Mouse (Mus musculus) liver, postnatal 0 days (tissue): ENCODE results near the gene Clcf1. TPM values are rescaled to one million over a fixed set of nuclear protein-coding genes. Genes with fewer than 3 reads are reported as not detected.

Experiments used
- ATAC-seq: fragments of 200-750 bp; cut with Nextera tagmentation; 2 replicates; pipeline ENCODE4 v1.8.0; 2017; ENCODE audit warnings: mild to moderate bottlenecking, moderate library complexity
- DNase-seq: peaks from one replicate; pipeline ENCODE4 v3.0.0-alpha.2; 2016
- H3K27ac ChIP-seq: fragments of 300-500 bp; sonication (generic); 2 replicates; pipeline ENCODE4 v1.5.1; 2014; ENCODE audit warnings: antibody characterized with exemption, moderate library complexity, mild to moderate bottlenecking, low read depth
- H3K27me3 ChIP-seq: fragments of 300-500 bp; sonication (generic); 2 replicates; pipeline ENCODE4 v1.6.1; 2014; ENCODE audit warnings: low read length, control low read depth, mixed read lengths; ENCODE audit not compliant: insufficient read depth
- H3K36me3 ChIP-seq: fragments of 300-500 bp; sonication (generic); replicated peaks from 2 replicates; pipeline ENCODE4 v1.6.1; 2014; ENCODE audit warnings: mild to moderate bottlenecking, control low read depth, low read length, moderate library complexity, mixed read lengths; ENCODE audit not compliant: insufficient read depth
- H3K4me1 ChIP-seq: fragments of 300-500 bp; sonication (generic); 2 replicates; pipeline ENCODE4 v1.6.1; 2014; ENCODE audit warnings: antibody characterized with exemption, mild to moderate bottlenecking, control low read depth; ENCODE audit not compliant: insufficient read depth
- H3K4me2 ChIP-seq: fragments of 300-500 bp; sonication (generic); 2 replicates; pipeline ENCODE4 v1.6.1; 2014; ENCODE audit warnings: low read depth, mild to moderate bottlenecking, low read length, moderate library complexity, mixed read lengths
- H3K4me3 ChIP-seq: fragments of 300-500 bp; sonication (generic); 2 replicates; pipeline ENCODE4 v1.5.1; 2014; ENCODE audit warnings: low read depth, low read length
- H3K9ac ChIP-seq: fragments of 300-500 bp; sonication (generic); replicated peaks from 2 replicates; pipeline ENCODE4 v1.6.1; 2014; ENCODE audit warnings: mild to moderate bottlenecking, moderate library complexity
- H3K9me3 ChIP-seq: fragments of 300-500 bp; sonication (generic); 2 replicates; pipeline ENCODE4 v1.6.1; 2016; ENCODE audit warnings: mild to moderate bottlenecking, control low read depth, low read length, mixed read lengths
- CTCF ChIP-seq: sonication (generic); IDR thresholded peaks from 2 replicates; pipeline ENCODE4 v1.5.1; 2016; ENCODE audit warnings: antibody characterized with exemption, low read depth
- EP300 ChIP-seq: IDR thresholded peaks from 2 replicates; pipeline ENCODE4 v1.6.1; 2016; ENCODE audit warnings: antibody characterized with exemption, low read depth, mild to moderate bottlenecking
- WGBS: fragments of 180-500 bp; shearing (Covaris S2); extraction: QIAGEN DNeasy Blood & Tissue Kit; methylation state at CpG from one replicate; pipeline ENCODE4 v1.1.7; 2014; ENCODE audit not compliant: insufficient replicate concordance; 5-methylcytosine and 5-hydroxymethylcytosine counted together
- polyA plus RNA-seq: library from polyadenylated mRNA; unstranded; fragments of >200 nt; fragmentation: Nextera tagmentation; extraction: Ambion mirVana; gene quantifications from 2 replicates; pipeline ENCODE4 v1.2.1, GENCODE M21; 2015

Clcf1 gene
- polyA plus RNA-seq, 1 experiment from 2014 or later, result 1.1 TPM

DNA sequence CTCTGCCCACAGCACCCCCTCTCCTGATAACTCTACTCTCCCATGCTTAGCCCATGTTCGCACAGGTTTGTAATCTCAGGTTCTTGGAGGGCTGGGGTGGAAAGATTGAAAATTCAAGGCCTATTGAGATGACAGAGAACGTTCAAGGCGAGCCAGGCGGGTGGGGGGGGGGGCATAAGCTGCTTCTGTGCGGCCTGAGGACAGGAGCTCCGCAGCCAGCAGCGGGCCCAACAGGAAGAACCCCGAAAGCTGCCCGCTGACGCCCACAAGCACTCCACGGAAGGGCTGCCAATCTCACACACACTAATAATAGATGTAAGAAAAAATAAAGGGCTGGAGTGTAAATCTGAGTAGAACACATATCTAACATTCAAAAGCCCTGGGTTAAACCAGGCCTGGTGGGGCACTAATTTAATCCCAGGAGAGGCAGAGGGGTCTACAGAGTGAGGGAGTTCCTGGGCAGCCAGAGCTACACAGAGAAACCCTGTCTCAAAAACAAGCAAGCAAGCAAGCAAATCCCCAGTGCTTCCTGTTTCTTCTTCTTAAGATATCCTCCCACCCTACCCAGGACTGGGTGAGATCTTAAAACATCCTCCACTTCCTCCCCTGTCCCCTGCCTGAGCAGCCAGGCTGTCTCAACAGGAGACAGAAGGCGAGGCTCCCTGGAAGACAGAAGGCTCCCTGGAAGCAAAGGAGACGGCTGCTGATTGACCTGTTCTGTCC lies 10.3 kb upstream of the Clcf1 start:
- DNase-seq, result no peak

DNA sequence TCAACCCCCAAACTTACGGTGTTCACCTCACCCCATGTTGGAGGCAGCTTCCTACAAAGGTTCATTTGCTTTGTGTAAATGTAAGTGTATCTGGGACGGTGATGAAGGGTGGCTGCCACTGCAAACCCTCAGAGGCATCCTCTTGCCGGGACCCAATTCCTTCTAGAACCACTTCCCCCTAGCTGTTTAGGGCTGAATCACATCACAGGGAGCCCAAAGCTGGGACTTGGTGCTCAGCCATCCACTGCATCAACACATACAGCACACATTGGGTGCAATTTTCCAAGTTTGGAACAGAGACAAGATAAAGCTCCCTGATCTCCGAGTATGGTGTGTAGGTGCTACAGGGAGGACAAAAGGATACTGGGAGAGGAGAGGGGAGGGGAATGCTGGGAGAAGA lies 9.1 kb upstream of the Clcf1 start:
- 53% methylated on average over 4 of the region's 4 CpGs for WGBS
- no peak for DNase-seq
- H3K4me1 ChIP-seq, result peaks cover 31% of the 10 kb centered on the region

More for the DNA sequence above, 10.3 kb upstream of the Clcf1 start:
- H3K4me1 ChIP-seq, result peaks cover 31% of the 10 kb centered on the region
- 29% methylated on average over 13 of the region's 13 CpGs for WGBS
- no peak overlapping the region for H3K4me3 ChIP-seq
- no peaks in the 10 kb centered on the region for H3K27me3 ChIP-seq
- ATAC-seq, result no peak
- H3K9ac ChIP-seq, result no peak overlapping the region
- H3K27ac ChIP-seq, result peak overlapping the region; percentile 78
- H3K9me3 ChIP-seq, result no peaks in the 10 kb centered on the region
- H3K4me2 ChIP-seq, result 0 out of 2 replicates have a peak overlapping the region, but pooled peaks have one; percentile 6
- TF ChIP-seq EP300 (no peak), CTCF (no peak)
- H3K36me3 ChIP-seq, result peaks cover 7% of the 10 kb centered on the region

DNA sequence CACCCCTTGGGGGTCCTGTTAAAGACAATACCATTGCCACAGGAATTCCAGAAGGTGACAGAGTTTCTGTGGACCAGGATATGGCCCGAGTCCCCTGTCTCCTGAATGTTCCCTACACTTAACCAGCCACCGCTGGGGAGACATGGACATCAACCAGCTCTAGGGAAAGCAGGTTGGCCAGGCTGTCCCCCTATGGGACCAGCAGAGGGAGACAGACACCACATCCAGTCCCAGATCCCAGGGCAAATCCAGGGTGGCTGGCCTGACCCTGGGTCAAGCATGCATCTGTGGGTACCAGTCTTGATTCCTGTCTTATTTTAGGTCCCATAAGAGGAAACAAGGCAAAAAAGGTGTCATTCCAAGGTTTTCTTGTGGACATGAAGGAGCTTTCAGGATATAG lies 7.1 kb upstream of the Clcf1 start:
- no peaks in the 10 kb centered on the region for H3K9me3 ChIP-seq
- no peak overlapping the region for H3K4me2 ChIP-seq
- no peak overlapping the region for H3K27ac ChIP-seq
- no peak overlapping the region for H3K4me3 ChIP-seq
- H3K9ac ChIP-seq, result no peak overlapping the region
- H3K36me3 ChIP-seq, result no peaks in the 10 kb centered on the region
- H3K4me1 ChIP-seq, result peaks cover 17% of the 10 kb centered on the region
- ATAC-seq (peak; percentile 79), DNase-seq (peak; percentile 82)
- peak; percentile 98 for TF ChIP-seq CTCF
- no peak for TF ChIP-seq EP300
- WGBS, result 8% methylated on average over 2 of the region's 2 CpGs
- H3K27me3 ChIP-seq, result peaks cover 8% of the 10 kb centered on the region; the same call in 1 of the 2 replicates

More for the DNA sequence above, 9.1 kb upstream of the Clcf1 start:
- Histone ChIP-seq H3K36me3 (no peaks in the 10 kb centered on the region), H3K4me3 (no peak overlapping the region), H3K9me3 (no peaks in the 10 kb centered on the region), H3K4me2 (no peak overlapping the region), H3K27ac (no peak overlapping the region), H3K27me3 (no peaks in the 10 kb centered on the region), H3K9ac (no peak overlapping the region)
- no peak for ATAC-seq
- TF ChIP-seq EP300 (no peak), CTCF (peak; percentile 32)

DNA sequence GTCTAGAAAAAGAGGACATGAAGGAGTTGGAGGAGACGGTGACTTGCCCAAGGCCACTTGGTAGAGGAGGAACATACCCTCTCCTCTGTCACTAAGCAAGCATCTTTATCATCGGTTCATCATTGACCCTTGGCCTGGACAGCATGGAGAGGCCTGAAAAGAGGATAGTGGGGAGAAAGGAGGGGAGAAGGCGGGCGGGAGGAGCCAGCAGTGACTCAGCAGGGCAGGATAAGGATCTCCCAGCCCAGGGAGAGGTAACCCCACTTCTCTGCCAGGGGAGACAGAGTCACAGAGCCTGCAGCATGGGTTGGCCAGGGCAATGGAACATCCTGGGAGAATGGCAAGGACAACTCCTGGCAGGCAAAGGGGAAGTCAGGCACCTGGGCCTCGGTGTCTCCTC lies 5.5 kb upstream of the Clcf1 start:
- 74% methylated on average over 5 of the region's 5 CpGs for WGBS
- no peak for ATAC-seq

DNA sequence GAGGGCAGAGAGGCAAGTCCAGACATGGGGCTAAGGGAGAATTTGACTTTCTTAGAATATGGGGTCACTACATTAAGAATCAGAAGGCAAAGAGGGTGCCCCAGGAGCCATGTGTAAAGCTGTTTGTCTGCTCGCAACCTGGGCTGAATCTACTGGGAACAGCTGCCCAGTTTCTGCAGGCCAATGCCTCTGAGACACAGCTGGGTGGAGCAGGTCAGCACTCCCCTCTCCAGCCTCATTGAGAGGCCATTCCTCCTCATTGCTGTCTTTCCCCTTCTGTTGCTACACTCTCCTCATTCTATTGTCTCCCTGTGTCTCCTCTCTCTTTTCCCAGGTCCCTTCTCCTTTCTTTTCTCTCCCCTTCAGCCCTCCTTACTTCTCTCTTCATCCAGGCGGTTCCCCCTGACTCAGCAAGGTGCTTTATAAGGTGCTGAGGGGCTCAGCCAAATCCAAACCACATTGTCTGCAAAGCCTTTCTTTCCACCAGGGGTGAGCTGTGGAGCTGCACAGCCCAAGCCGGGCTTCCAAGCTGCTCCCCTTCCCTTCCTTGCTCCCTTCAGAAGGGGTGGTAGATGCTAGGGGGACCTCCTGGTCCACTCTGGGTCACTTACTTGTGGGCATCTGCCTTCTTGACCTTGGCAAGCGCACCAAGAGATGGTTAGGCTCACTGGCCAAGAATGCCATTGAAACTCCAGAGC lies 2.0 kb upstream of the Clcf1 start:
- no peak overlapping the region for H3K9ac ChIP-seq
- no peaks in the 10 kb centered on the region for H3K36me3 ChIP-seq
- DNase-seq (no peak), ATAC-seq (no peak)
- no peak for TF ChIP-seq CTCF
- no peak for TF ChIP-seq EP300
- peaks cover 57% of the 10 kb centered on the region for H3K27me3 ChIP-seq
- H3K4me3 ChIP-seq, result no peak overlapping the region
- H3K4me2 ChIP-seq, result no peak overlapping the region
- no peak overlapping the region for H3K27ac ChIP-seq
- H3K9me3 ChIP-seq, result no peaks in the 10 kb centered on the region
- peaks cover 34% of the 10 kb centered on the region for H3K4me1 ChIP-seq
- WGBS, result 52% methylated on average over 4 of the region's 4 CpGs

More for the DNA sequence above, 5.5 kb upstream of the Clcf1 start:
- TF ChIP-seq CTCF (no peak), EP300 (no peak)
- Histone ChIP-seq H3K9ac (no peak overlapping the region), H3K27me3 (peaks cover 22% of the 10 kb centered on the region), H3K27ac (no peak overlapping the region), H3K4me2 (no peak overlapping the region), H3K4me3 (no peak overlapping the region), H3K36me3 (no peaks in the 10 kb centered on the region), H3K9me3 (no peaks in the 10 kb centered on the region), H3K4me1 (peaks cover 9% of the 10 kb centered on the region)
- no peak for DNase-seq

DNA sequence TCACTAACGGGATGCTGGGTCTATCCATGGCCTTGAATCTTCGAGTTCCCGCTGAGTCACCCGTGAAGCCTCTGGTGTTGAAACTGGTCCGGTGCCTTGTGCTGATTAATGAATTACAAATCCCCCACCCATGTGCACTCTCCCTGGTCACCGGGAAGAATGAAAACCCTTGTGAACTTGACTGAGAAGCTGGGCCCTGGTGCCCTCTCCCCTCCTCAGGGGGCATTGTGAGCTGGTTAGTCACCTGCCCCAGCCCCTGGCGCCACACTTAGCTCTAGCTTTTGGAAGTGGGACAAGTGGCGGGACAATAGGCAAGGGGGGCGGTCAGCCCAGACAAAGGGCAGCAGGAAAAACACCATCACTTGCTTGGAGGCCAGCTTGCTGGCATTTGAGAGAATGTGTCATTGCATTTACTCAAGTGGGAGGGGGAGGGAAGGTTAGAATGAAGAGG lies 489 bp upstream of the Clcf1 start:
- H3K9me3 ChIP-seq, result no peaks in the 10 kb centered on the region
- H3K27me3 ChIP-seq, result peaks cover 61% of the 10 kb centered on the region
- ATAC-seq, result peak; percentile 67
- peak overlapping the region; percentile 50; the same call in 1 of the 2 replicates for H3K27ac ChIP-seq
- 10% methylated on average over 9 of the region's 9 CpGs for WGBS
- peak overlapping the region; percentile 79 for H3K9ac ChIP-seq
- peak overlapping the region; percentile 90 for H3K4me2 ChIP-seq
- peak; percentile 61 for DNase-seq
- H3K4me3 ChIP-seq, result peak overlapping the region; percentile 67
- TF ChIP-seq CTCF (no peak), EP300 (no peak)
- peaks cover 41% of the 10 kb centered on the region for H3K4me1 ChIP-seq
- no peaks in the 10 kb centered on the region for H3K36me3 ChIP-seq
